Mouse (Mus musculus): ENCODE data around the gene Mfsd5.

Gene Mfsd5

DNA sequence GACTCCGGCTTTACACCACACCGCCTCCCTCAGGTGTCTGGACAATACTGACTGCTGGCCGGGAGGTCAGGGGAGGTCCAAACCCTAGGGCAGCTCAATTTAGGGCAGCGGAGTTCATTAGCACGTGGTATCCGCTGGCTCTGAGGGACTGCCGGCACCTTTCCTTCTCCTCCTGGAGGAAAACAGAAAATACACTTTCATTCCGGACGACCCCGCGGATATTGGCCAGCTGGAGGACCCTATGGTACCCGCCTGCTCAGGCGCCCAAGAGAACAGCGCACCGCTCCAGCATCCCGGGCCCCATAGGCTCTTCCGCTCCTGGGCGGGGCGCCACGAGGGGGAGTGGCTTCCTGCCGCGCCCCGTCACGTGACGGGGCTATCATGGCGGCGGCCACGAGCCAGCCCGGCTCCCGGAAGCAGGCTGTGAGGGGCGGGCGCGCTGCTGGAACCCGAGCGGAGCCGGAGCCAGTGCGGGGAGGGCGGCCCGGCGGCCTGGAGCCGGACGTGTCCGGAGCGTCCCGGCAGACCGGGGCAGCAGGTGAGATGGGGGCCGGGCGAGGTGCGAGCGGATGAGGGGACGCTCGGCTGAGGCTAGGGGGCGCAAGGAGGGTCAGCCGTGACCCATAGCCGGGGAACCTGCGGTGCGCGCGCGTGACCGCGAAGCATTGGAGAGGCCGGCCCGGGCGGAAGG is at the start of gene Mfsd5:
TSS of gene Mfsd5 (plus strand) at position 363 of the 691 bp plus-strand sequence.
- in situ Hi-C loops (cut with MboI, MseI), result no loop called here

DNA sequence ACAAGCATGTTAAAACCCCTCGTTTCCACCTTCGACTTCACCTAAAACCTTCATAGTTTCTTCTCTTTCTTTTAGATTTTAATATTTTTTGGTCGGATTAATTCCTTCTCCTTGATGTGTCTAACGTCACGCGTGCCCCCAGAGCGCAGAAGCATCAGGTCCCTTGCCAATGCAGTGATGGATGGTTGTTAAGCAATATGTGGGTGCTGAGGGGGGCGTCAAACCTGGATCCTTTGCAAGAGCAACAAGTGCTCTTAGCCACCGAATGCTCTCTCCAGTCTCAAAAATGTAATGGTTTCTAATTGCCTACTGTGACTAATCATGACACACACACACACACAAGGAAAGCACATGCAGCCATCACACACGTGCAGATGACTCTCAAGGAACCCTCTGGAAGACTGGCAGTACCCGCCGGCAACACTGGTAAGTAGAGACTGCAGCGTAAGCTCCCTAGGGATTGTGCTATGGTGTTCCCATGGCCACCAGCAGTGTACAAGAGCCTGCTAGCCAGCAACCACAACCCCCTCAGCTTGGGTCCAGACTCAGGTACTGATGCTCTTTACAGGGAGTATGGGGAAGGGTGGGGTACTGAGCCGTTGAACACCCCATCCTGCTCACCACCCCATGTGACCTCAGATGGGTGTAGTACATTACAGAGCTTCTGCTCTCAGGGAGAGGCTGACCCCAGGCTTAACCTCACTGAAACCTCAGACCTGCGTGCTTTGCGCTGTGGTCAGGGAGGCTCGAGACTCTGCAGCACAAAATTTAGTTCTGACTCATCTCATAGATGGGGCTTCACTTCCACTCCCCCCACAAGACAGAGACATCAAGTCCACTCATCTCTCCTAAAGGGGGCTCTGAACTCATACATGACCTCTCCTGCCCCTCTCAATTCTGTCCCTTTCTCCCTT is 48.6 kb upstream of the Mfsd5 start:
- in situ Hi-C loops (cut with MboI, MseI), result loop anchor here in 1 of 2 experiments (10.0 kb wide), 1 partner anchor 1996 kb away; no protein-coding TSS in a partner anchor

DNA sequence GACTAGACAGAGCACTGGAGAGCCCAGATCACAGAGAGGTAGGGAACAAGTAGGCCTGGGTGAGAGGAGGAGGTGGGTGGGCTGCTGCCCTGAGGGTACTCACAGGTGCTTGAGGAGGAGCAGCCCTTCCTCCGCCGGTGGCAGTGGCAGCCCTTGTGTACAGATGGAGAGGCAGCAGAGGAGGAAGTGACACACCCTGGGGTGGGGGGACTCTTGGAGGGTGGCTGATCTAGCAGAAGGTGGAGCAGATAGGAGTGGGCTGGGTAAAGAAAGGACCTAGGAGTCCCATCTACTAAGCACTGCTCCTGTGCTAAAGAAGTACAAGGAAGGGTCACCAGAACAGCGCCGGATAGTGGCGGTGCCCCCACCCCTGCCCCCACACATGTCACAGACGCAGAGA is 47.5 kb upstream of the Mfsd5 start, which contains the start of gene Itgb7:
TSS of gene Itgb7 (minus strand) at position 197 of the 400 bp plus-strand sequence.
- in situ Hi-C loops (cut with MboI, MseI), result loop anchor here in 1 of 2 experiments (10.0 kb wide), 1 partner anchor 1997 kb away; no protein-coding TSS in a partner anchor

DNA sequence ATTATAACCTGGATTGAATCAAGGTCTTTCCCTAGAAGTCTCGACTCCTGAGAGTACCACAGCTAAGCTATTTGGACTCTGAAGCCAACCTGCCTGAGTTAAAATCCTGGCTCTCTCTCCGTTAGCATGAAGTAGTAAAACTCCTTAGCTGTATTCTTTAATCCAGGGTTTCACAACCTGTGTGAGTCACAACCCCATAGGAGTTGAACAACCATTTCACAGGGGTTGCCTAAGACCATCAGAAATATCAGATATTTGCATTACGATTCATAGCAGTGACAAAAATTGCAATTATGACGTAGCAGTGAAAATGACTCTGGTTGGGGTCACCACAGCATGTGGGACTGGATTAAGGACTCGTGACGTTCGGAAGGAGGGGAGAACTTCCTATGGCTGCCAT is 46.5 kb upstream of the Mfsd5 start:
- in situ Hi-C loops (cut with MboI, MseI), result loop anchor here in 1 of 2 experiments (10.0 kb wide), 1 partner anchor 1998 kb away; no protein-coding TSS in a partner anchor

DNA sequence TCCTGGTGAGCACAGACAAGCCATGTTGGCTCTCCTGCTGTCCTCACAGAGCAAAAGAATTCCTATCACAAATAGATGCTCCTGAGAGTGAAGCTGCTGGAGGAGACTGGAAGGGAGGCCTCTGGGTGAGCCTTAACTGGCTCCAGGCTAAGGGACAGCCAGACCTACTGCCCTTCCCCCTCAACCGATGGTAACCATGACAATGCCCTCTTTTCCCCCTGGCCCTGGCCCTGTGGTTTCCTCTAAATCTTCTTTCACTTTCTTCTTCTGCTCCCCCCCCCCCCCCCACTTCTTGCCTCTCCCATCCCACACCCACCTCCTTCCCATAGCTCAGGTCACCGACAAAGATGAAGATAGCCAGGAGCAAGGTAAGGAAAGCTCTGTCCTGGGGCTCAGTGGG is 45.4 kb upstream of the Mfsd5 start:
- in situ Hi-C loops (cut with MboI, MseI), result loop anchor here in 1 of 2 experiments (10.0 kb wide), 1 partner anchor 1999 kb away; no protein-coding TSS in a partner anchor

DNA sequence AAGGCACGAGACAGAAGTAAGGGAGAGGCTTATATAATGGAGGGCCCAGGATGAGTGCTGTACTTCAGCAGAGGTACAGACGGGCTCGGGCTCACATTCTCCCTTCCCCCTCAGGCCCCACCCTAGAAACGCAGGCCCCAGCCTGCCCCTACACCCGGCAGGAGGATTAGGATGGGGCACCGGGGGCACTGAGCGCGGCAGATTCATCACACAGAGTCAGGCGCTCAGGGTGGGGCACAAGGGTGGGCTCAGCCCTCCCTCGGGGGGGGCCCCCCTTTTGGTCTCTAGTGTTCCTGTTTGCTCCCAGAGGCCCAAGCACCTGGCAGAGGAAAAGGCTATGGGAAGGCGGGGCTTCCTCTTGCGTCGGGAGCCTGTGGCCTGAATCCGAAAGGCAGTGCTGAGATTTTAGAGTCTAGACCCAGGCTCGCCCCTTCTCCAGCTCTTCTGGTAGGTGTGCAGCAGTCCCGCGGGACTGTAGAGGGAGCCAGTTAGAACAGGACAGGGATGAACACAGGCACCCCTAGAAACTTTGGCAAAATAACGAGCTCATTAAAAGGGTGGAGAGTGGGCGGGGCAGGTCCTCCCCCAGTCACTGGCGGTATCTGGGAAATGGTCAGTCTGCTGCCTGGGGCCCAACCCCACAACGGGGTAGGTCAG is 43.8 kb upstream of the Mfsd5 start:
- in situ Hi-C loops (cut with MboI, MseI), result loop anchor here in 1 of 2 experiments (10.0 kb wide), 1 partner anchor 2001 kb away; no protein-coding TSS in a partner anchor

DNA sequence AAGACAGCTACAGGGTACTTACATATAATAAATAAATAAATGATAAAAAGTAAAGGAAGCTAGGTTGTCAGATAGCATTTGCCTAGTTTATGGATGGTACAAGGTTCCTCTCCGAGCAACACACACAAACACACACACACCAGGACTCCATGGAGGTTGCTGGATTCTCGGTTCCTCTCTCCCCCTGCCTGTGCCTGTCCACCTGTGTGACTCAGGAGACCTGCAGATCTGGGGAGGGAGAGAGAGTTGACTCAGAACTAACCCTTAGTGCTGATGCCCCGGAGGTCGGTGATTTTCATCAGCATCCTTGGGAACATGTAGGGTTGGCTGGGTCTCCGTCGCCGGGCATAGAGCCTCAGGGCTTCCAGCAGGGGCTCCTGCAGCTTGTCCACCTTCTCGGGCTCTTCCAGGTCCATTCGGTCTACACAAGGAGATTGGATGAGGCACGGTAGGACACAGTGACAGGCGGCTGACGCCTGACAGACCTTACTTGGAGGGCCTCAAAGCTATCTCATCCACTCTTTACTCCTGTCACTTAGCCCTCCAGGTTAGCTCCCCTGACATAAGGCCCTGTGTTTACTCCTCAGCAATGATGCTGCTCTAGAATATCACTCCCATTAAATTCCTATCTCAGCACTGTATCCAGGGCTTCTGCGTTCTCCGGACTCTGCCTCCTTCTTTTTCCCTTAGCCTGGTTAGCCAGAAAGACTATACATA is 40.6 kb upstream of the Mfsd5 start:
- in situ Hi-C loops (cut with MboI, MseI), result loop anchor here in 1 of 2 experiments (10.0 kb wide), 1 partner anchor 2004 kb away; no protein-coding TSS in a partner anchor

DNA sequence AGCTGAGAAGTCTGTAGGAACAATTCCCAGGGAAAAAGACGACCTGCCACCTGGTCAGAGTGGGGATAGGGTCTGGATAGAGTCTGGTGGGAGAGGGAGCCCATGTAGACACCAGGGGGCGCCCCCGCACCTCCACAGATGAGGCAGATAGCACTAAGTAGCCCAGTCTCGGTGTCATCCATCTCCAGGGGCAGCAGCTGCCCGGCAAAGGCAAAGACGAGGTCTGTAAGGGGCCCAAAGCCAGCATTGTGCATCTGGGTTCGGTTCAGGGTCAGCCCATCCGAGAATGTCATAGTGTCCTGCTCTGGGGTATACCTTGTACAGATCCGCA is 40.0 kb upstream of the Mfsd5 start:
- in situ Hi-C loops (cut with MboI, MseI), result loop anchor here in 1 of 2 experiments (10.0 kb wide), 1 partner anchor 2004 kb away; no protein-coding TSS in a partner anchor

DNA sequence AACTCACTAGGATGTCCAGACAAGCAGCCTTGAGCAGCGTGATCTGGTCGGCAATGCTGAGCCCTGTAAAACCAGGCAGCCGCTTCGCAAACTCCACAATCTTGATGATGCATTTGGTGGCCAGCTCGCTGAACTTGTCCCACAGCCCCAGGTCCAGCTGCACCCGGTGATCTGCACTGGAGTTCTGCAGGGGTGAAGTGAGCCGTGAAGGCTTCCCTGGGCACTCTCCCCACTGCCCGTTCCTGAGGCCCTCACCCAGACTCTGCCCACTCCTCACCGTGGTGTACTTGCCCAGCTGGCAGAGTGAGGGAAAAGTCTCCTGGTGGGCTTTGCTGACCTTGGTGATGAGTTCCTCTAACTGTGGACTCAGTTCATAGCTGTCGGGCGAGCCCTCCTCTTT is 39.4 kb upstream of the Mfsd5 start:
- in situ Hi-C loops (cut with MboI, MseI), result loop anchor here (5.0 to 10.0 kb wide), 2 partner anchors 77 to 2005 kb away; no protein-coding TSS in a partner anchor

DNA sequence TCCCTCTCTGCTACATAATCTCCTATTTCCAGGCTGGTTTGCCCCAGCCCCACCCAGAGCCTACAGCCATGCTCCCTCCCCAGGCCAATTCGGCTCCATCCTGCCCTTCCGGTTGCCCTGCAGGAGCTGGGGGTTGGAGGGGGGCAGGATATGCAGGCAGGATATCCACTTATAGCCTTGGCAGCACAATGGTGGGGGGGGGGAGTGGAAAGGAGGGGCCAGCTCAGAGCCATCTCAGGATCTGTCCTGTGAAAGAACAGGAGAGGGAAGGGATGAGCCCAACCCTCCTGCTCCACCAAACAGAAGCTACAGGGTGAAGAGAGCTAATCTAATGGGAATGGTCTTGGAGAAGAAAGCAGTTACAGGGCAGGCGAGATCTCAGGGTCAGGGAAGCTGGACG is 38.6 kb upstream of the Mfsd5 start:
- in situ Hi-C loops (cut with MboI, MseI), result loop anchor here in 1 of 2 experiments (5.0 kb wide), 1 partner anchor 77 kb away; no protein-coding TSS in a partner anchor

DNA sequence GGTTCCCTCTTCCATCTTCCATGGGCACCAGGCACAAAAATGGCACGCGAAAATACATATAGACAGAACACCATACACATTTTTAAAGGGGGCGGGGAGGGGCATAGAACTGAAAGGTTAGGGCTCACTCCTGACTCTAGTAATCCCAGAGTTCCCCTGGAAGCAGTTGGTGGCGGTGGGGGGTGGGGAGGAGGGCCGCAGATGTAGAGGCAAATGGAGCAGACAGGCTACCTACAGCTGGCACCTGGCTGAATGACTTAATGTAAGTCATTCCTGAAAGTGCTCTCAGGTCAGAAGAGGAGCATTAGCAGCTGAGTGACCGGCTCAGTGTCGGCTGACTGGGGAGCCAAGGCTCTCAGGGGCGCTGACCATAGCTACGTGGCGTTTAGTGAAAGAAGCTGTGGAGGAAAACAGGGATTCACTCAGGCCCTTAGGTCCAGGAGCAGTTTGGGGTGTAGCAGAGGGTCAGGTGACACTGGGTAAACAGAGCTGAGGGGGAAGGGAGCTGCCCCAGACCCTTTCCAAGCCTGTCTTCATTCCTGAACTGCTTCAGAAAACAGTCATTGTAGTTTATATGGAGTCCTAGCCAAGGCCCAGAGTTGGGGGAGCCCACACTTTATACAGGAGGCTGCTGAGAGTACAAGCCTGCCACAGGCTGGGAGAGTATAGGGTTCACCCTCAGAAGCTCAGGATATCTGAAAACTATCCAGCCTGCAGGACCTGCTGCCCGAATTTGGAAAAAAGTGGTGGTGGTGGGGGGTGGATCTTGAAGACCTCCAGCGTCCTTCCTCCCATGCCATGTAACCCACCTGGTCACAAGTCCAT is 36.6 kb upstream of the Mfsd5 start:
- in situ Hi-C loops (cut with MboI, MseI), result loop anchor here in 1 of 2 experiments (5.0 kb wide), 1 partner anchor 75 kb away; no protein-coding TSS in a partner anchor

DNA sequence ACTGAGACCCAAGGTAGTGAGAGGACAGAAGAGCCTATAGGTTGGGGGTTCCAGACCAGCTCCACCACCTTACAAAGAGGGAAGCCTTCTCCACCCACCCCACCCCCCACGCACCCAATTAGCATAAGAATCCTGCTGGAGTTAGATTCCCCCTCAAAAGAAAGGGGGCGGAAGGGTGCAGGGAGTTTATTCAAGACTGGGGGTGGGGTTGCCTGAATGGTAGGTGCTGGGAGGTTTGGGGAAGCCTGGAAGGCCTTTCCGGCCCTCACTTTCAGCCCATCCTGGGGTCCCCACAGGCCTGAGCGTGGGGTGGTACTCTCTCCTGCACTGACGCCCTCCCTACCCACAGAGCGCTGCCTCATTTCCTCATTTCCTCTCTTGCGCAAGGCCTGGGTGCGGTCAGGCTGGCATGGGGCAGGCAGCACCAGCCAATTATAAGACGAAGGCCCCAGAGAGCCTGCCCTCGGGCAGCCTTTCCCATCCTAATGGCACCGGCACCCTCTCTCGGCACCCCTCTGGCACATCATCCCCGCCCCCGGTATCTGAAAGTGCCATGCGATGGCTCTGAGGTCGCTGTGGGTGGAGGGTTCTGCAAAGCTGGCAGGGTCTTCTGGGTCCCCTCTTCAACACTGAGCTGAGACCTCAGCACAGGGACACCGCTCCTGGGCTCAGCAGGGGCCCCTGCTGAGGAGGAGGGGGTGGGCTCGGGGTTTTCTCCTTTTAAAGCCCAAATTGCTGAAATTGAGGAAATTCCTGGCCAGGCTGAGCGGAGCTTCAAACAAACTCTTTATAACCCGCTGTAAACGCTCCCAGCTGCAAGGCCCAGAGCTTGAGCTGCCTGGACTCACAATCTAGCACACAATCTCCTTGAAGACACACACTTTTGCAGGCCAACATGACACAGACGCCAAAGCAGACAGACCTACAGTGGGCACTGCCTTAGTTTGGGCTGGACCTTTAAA is 35.7 kb upstream of the Mfsd5 start:
- in situ Hi-C loops (cut with MboI, MseI), result loop anchor here in 1 of 2 experiments (5.0 kb wide), 1 partner anchor 74 kb away; no protein-coding TSS in a partner anchor

DNA sequence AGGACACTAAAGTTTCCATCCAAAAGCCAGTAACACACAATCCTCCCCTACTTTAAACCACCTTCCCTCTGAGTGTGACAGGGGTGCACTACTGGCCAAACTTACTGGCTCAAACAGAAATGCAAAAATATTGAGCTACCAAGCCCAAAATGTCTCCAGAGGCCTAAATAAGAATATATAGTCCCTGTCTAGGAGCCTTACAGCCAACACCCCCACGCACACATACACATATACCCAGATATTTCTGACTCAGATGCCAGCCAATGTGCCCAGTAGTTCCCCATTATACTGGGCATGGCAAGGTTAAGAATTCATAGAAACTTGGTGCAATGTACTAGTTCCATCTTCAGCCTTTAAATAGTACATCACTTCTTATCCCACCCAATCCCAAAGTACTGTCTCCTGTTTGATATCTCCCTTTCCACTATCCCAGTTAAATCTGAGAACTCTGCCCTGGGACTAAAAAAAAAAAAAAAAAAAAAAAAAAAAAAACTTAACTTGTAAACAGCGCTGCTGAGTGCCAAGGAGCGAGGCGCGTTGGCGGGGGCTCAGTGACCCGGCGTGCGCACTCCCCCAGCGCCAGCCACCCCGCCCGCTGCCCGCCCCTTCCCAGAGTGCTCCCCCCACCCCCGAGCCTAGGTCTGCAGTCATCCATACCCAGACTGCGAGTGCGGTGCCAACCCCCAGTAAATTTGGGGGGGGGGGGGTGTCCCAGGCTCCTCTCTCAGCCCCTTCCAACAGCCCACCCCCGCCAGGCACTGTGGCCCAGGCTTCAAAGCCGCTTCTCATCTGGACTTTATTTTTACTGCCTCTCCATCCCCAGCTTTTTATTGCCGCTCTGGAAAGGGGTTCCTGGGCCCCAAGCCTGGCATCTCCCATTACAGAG is 34.7 kb upstream of the Mfsd5 start:
- in situ Hi-C loops (cut with MboI, MseI), result loop anchor here in 1 of 2 experiments (5.0 kb wide), 1 partner anchor 73 kb away; no protein-coding TSS in a partner anchor

DNA sequence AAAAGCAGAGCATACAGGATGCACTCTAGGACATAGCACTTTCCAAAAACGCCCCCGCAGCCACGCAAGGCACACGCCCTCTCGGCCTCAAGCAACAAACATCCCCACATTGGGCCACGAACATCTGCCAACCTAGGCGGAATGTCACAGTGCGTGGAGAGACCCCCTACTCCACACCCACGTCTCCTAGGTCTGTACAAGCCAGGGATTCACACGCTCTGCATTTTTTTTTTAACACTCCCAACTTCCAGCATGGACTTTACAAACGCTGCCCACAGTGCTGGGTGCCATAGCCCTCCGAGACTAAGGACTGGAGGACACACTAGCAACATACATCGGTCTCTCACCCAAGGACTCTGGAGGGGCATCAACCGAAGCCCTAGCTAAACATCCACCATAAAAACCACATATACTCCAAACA is 33.8 kb upstream of the Mfsd5 start:
- in situ Hi-C loops (cut with MboI, MseI), result no loop called here

DNA sequence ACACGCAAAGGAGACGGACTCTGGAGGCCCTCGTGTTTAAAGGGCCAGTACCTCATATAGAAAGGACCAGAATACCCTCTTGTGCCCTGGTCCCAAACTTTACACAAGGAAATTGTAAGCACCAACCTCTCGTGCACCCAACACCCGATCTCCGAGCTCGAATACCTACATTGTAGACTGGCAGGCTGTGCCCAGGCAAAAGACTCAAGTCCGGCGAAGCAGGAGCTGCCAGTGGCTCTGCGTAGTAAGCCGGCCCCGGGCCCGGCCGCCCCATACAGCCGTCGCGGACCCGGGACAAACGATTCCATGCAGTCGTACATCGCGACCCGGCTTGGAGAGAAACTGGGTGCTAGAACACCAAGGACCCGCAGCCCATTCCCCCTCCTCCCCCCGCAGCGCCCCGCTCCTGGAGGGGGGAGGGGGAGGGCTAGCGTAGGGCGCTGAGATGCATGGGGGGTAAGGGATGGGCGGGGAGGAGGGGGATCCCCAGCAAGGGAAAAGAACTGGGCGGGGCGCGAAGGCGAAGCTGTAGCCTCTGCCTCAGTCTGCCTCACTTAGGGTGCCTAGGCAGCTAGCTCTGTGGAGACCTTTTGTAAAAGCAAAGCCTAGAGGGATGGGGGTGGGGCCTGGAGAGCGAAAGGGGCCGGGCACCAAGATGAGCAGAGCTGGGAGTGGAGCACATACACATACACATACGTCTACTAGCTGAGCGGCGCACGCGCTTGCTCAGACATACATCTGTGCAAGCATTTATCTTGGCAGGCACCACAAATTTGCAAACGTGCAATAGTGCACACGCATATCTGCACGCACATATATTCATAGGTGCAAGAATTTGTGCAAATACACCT is 33.1 kb upstream of the Mfsd5 start:
- in situ Hi-C loops (cut with MboI, MseI), result no loop called here

DNA sequence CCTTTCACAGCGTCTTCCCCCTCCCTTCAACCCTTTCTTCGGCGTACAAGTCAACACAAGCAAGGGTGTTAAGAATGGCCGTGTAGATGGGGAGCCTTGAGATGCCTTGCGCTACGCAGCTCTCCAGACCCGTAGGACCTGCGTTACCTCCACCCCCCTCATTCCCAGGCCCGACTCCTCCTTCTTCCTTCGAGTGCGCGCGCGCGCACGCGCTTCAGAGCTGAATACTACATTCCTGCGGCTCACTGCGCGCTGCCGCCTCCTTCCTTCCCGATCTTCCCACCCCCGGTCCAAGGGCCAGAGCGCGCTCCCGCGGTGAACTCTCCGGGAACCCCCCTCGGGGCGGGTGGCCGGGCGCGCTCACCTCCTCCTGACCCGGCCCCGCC is 32.4 kb upstream of the Mfsd5 start:
- in situ Hi-C loops (cut with MboI, MseI), result no loop called here
